Mouse (Mus musculus): ENCODE results near the gene Gm21800. TPM values are rescaled to one million over a fixed set of nuclear protein-coding genes. Genes with fewer than 3 reads are reported as not detected.

Gm21800 gene
- polyA plus RNA-seq (2015; fragmentation: Nextera tagmentation; extraction: Ambion mirVana), result not detected in 2 replicates

GRCm38 (mm10) chrY:41406198-41406597, at the start of gene Gm21800:
Gene Gm21800, plus strand, starts transcription at chrY:41406498.

Measured in adrenal gland, postnatal 0 days (tissue).